Mouse (Mus musculus): ENCODE results near the gene Dnase1l3.

DNA sequence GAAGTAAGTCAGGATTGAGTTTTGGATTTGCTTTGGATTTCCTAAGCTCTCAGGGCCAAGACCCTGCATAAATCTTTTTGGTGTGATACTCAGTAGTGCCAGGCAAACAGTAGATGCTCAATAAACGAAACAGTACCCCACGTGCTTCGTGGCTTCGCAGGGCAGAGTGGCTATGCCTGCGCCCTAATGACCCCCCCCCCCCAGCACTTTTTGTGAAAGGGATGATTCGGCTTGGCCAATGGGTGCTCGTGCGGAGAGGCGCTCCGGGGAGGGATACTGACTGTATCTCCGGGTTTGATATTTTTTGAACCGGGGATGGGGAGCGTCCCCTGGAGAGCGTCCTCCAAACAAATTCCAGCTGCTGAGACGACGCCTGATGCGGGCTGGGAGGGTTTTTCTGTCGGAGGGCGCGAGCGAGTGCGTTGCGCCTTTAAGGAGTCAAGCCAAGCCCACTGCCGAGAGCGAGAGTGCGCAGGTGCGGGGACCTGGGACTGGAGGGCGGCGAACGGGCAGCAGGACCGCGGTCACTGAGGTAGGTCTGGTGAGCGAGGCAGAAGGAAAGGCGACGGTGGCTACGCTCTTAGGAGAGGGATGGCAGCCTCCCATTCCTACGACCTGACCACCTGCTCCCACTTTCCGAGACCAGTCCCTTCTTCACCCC is 8.2 kb upstream of the Dnase1l3 start, which contains the start of gene Abhd6:
- TF ChIP-seq GATA1 (IDR thresholded peaks at IDR 0.05; ENCODE audit: borderline replicate concordance, low read length) = no peak
- no peak for TF ChIP-seq FLI1 (IDR thresholded peaks at IDR 0.05; ENCODE audit: low read length)

Data from megakaryocyte, embryonic 14.5 days (primary cell).